Mouse (Mus musculus) embryonic fibroblast, embryonic 13.5 days (primary cell): ENCODE measurements around the gene Ints3. TPM values are rescaled to one million over a fixed set of nuclear protein-coding genes. Genes with fewer than 3 reads are reported as not detected.
A peak's percentile ranks its signal among the peaks of the same experiment; 100 is the strongest.

Experiments used
- H3K27ac ChIP-seq: 2 replicates; pipeline ENCODE4 v1.5.1; 2012; ENCODE audit warnings: low read length, control low read depth, inconsistent platforms; ENCODE audit not compliant: insufficient read depth
- H3K4me1 ChIP-seq: 2 replicates; pipeline ENCODE4 v1.6.1; 2011; ENCODE audit warnings: low read length; ENCODE audit not compliant: control insufficient read depth, insufficient read depth
- H3K4me3 ChIP-seq: 2 replicates; pipeline ENCODE4 v1.5.1; 2011; ENCODE audit warnings: mild to moderate bottlenecking, control low read depth, low read length; ENCODE audit not compliant: insufficient read depth
- CTCF ChIP-seq: IDR thresholded peaks from 2 replicates; pipeline ENCODE4 v1.5.1; 2011; ENCODE audit warnings: mild to moderate bottlenecking, control low read depth, low read length, moderate library complexity, borderline replicate concordance; ENCODE audit not compliant: insufficient read depth
- POLR2A ChIP-seq: IDR thresholded peaks from 2 replicates; pipeline ENCODE4 v1.6.1; 2011; ENCODE audit warnings: low read depth, mild to moderate bottlenecking, control low read depth, low read length, moderate library complexity
- polyA plus RNA-seq: library from polyadenylated mRNA; stranded (reverse); fragments of >200 nt; gene quantifications from 2 replicates; pipeline ENCODE4 v1.2.4, GENCODE M21; 2011; ENCODE audit warnings: low read depth; ENCODE audit not compliant: missing spikeins, insufficient read length

Ints3 gene
- polyA plus RNA-seq, 1 experiment: 39.5 TPM

DNA sequence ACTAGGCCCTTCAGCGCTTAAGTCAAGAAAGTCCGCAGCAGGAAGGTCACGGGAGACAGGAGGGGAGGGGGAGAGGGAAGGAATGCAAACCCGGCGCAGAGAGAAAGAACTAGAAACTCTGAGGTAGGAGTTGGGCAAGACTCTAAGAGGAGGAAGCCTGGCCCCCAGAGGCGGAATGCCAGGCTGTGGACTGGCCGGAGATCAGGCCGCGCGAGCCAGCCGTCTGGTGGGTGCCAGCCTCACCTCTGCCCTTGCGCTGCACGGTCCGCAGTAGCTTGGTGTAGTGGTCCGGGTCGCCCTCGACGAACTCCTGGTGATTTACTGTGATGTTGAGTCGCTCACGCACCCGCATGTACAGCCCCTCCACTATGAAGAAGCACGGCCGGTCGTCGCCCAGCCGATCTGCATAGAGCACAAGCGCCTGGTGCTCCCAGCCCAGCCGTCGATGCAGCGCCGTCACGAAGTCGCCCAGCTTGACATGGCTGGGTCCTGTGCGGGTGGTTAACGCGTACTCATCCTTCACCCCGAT lies 31.2 kb upstream of the Ints3 start:
- no peak overlapping the region for H3K4me3 ChIP-seq
- no peak overlapping the region for H3K27ac ChIP-seq
- H3K4me1 ChIP-seq: no peaks in the 10 kb centered on the region
- TF ChIP-seq CTCF (no peak), POLR2A (no peak)

DNA sequence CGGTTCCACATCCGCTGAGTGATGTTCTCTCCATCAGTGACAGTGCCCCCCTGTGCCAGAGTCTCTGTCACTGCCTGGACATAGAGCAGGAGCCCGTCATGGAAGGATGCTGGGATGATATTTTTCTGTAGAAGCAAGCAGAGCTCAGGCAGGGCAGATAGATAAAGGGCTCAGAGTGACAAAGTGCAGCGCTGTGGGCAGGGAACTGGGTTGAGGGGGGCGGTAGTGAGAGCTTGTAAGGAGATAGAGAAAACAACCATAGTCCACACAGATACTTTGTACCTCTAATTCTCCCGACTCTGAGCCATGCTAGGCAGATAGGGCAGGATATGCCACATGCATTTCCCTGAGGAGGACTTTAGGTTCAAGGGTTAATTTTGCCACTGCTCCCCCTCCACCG lies 29.2 kb upstream of the Ints3 start:
- TF ChIP-seq CTCF (no peak), POLR2A (no peak)
- no peak overlapping the region for H3K4me3 ChIP-seq
- H3K27ac ChIP-seq: no peak overlapping the region
- H3K4me1 ChIP-seq: no peaks in the 10 kb centered on the region

DNA sequence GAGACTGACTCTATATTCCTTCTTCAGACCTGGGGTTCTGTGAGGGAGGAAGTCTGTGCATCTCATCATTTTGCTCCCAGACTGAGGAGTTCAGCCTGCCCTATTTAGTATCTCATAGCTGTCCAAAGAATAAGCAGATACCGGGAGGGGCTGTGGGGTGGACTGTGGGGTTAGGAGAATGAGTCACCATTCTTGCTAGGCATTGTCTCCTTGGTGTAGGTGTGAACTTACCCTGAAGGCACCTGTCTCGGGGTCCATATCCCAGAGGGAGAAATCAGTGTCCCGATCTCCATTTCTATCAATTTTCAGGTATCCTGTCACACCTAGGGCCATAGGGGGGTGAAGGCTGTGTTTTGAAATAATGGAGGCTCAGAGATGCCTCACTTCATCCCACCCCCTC lies 28.5 kb upstream of the Ints3 start:
- TF ChIP-seq POLR2A (no peak), CTCF (no peak)

DNA sequence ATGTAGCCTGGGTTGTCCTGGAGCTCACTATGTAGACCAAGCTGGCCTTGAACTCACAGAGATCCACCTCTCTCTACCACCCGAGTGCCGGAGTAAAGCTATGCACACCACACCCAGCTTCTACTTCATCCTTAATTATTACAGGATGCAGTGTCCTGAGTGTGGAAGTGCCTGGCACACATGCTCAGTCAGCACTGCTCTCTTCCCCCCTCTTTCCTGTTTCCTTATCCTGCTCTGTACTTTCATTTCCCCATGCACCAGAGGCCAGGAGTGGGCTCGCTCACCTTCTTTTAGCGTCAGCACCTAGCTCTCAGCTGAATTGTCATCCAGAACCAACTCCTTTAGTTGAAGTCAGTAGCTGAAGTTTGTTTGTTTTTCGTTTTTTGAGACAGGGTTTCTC lies 26.9 kb upstream of the Ints3 start:
- no peaks in the 10 kb centered on the region for H3K4me1 ChIP-seq
- TF ChIP-seq POLR2A (no peak), CTCF (no peak)
- H3K27ac ChIP-seq: no peak overlapping the region
- H3K4me3 ChIP-seq: no peak overlapping the region

More for the DNA sequence above, 28.5 kb upstream of the Ints3 start:
- Histone ChIP-seq H3K4me3 (no peak overlapping the region), H3K4me1 (no peaks in the 10 kb centered on the region), H3K27ac (no peak overlapping the region)

DNA sequence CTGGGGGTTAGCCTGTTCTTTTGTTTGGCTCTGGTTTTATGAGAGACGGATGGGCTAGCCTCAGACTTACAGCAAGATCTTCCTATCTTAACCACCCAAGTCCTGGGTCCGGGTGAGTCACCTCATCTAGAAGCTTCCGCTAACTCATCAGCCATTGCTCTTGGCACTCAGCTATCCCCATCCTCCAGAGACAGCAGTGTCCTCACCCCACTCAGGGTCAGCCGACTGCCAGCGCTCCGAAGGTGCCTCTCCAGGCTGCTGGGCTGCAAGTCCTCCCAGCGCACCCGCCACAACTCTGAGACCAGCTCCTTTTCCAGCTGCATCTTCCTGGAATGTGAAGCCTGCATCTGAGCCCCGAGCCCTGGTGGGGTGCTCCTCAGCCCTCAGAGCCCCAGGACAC lies 26.3 kb upstream of the Ints3 start:
- Histone ChIP-seq H3K4me3 (no peak overlapping the region), H3K27ac (no peak overlapping the region), H3K4me1 (no peaks in the 10 kb centered on the region)
- TF ChIP-seq POLR2A: no peak
- TF ChIP-seq CTCF: no peak

DNA sequence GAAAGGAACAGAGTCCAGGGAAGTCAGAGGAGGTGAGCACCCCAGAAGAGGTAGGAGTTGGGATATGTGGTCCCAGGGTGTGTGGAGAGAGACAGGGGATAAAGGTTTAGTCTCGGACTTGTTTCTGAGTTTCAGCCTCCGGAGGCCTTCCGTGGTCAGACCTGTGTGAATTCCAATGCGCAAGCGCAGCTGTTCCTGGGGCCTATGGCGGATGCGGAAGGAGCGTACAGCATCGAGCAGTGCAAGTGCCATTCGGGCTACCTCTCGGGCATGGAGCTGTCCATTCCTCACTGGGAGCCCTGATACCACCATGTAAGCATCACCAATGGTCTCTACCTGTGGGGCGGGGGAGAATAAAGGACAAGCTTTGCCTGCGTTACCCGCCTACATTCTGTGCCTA lies 21.5 kb upstream of the Ints3 start:
- Histone ChIP-seq H3K27ac (no peak overlapping the region), H3K4me1 (no peaks in the 10 kb centered on the region), H3K4me3 (no peak overlapping the region)
- no peak for TF ChIP-seq POLR2A
- no peak for TF ChIP-seq CTCF

DNA sequence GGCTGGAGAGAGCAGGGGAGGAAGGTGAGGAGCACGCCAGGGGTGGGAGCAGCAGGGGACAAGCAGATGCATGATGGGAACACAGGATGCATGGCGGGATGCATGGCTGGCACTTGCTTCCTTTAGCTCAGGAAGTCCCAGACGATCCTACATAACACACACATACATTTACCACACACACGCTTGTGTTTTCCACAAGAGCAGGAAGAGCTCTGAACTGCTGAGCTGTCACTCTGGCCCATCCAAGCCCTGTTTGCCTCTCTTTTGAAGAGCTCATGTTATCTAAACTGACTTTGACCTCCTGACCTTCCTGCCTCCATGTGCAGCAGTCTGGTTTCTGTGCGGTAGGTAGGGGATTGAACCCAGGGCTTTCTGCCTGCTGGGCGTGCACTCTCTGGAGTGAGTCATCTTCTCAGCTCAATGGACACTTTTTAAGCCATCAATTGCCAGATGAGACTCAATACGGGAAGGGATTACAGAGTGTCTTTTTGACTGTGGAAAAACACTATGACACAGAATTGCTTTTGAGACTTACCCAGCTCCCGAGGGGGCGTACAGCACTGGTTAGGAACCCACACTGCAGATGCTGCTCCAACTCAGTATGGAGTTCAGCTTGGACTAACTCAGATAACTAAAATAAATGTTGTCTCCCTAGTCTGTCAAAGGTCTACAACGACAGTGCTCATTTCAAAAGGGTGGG lies 18.1 kb upstream of the Ints3 start:
- Histone ChIP-seq H3K4me3 (no peak overlapping the region), H3K27ac (no peak overlapping the region), H3K4me1 (no peaks in the 10 kb centered on the region)
- no peak for TF ChIP-seq CTCF
- TF ChIP-seq POLR2A: no peak

DNA sequence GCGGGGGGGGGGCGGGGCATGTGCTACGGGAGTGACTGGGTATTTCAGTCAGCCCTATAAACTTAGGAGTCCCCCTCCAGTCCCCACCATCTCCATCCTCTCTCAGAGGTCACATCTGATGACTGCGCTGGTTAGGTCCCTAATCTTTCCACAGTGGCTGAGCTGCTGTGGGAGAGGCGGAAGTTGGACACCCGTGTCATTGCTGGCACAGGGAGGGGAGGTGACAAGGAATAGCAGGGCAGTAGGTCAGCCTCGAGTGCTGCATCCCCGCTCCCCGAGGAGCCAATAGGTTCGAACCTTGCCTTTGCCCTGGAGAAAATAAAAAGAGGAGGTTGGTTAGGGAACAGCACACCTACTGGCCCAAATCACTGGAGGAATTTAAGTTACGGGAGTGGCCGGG lies 17.5 kb upstream of the Ints3 start:
- Histone ChIP-seq H3K4me1 (no peaks in the 10 kb centered on the region), H3K4me3 (no peak overlapping the region), H3K27ac (no peak overlapping the region)
- no peak for TF ChIP-seq POLR2A
- TF ChIP-seq CTCF: no peak

DNA sequence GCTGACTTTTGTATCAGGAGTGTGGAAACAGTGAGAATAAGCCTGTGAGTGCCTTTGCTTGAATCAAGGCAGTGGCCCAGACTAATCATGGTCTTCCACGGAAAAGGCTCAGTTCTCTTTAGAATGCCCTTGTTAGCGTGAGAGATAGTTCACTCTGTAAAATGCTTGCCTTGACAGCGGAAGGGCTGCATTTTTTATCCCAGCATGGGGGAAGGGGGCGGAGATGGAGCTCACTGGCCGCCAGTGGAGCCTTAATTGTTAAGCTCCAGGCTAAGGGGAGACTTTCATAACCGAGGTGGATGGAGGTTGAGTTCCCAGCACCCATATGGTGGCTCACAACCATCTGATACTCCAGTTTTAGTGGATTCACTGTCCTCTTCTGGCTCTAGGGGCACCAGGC lies 15.2 kb upstream of the Ints3 start:
- no peak overlapping the region for H3K27ac ChIP-seq
- H3K4me1 ChIP-seq: no peaks in the 10 kb centered on the region
- no peak for TF ChIP-seq CTCF
- no peak overlapping the region for H3K4me3 ChIP-seq

DNA sequence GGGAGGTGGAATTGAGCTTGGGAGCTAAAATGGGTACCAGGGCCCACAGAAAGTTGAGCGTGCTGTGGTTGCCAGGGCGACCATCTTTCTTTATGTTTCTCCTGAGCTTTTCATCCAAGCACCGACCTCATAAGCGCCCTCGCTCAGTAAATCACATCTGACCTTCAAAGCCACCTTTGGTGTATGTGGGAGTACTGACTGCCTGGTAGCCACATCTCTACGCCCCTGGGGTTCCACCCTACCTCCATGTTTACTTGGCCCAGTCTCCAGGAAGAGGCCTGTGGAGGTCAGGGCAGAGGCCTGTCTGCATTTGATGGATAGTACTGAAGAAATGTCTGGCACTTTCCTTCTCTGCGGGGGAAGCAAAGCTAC lies 13.7 kb upstream of the Ints3 start:
- no peak for TF ChIP-seq CTCF
- no peak for TF ChIP-seq POLR2A
- H3K4me3 ChIP-seq: no peak overlapping the region

More for the DNA sequence above, 13.7 kb upstream of the Ints3 start:
- Histone ChIP-seq H3K4me1 (no peaks in the 10 kb centered on the region), H3K27ac (peak overlapping the region; percentile 54)
